Mouse (Mus musculus) gastrocnemius, adult 2 months (tissue): ENCODE data around the gene Usp34. TPM values are rescaled to one million over a fixed set of nuclear protein-coding genes. Genes with fewer than 3 reads are reported as not detected.
"Not testable (repeated sequence)": the region's sequence is repeated elsewhere in the genome, so short reads cannot be mapped to it uniquely, and the experiment has no call there.

Experiments used
- DNase-seq: peaks from one replicate; pipeline ENCODE4 v3.0.0; 2022
- H3K27ac ChIP-seq: fragments of 200-600 bp; 2 replicates; pipeline ENCODE4 v1.8.1; 2022; ENCODE audit warnings: mild to moderate bottlenecking
- H3K4me3 ChIP-seq: fragments of 200-600 bp; 2 replicates; pipeline ENCODE4 v1.8.1; 2022; ENCODE audit warnings: mild to moderate bottlenecking, moderate library complexity
- CTCF ChIP-seq: fragments of 200-600 bp; IDR thresholded peaks from 2 replicates; pipeline ENCODE4 v1.8.1; 2022; ENCODE audit warnings: antibody characterized with exemption, mild to moderate bottlenecking, moderate library complexity
- intact Hi-C: fragments of 180-260 bp; cut with DNase I; formaldehyde crosslinking; loops from one replicate; pipeline ENCODE4 v1.15.1; 2025
- long read RNA-seq, 2 experiments: library from polyadenylated mRNA; stranded (forward); transcript quantifications; one replicate each; pipeline ENCODE4 v2.0.0; 2021
- total RNA-seq, 2 experiments: library from RNA; stranded (reverse); gene quantifications; 2 replicates each; pipeline ENCODE4 v1.2.3; 2021

The Usp34 gene
- total RNA-seq: 10 to 100 TPM; 38.7 to 44.2 TPM
- long read RNA-seq, experiment 1, partial matches to known transcripts: 8 of 12 reads
- long read RNA-seq, experiment 1, other reads (novel, unspliced or antisense): 4 of 12 reads
- long read RNA-seq, experiment 2, partial matches to known transcripts: 9 of 11 reads
- long read RNA-seq, experiment 2, other reads (novel, unspliced or antisense): 2 of 11 reads

GRCm38 (mm10) chr11:23306764-23307565 is at the start of gene Usp34:
Gene Usp34 (plus strand): TSS chr11:23306895.
- no peak for TF ChIP-seq CTCF
- H3K4me3 ChIP-seq: peak within 1 kb of the TSS; percentile 97
- intact Hi-C loops: no loop called here
- DNase-seq: peak; percentile 90
- peak within 1 kb of the TSS; percentile 100 for H3K27ac ChIP-seq

GRCm38 (mm10) chr11:23259073-23259472 is 47.6 kb upstream of the Usp34 start:
- DNase-seq: no peak
- H3K27ac ChIP-seq: no peak overlapping the region
- TF ChIP-seq CTCF: no peak
- no peak overlapping the region for H3K4me3 ChIP-seq
- intact Hi-C loops: loop anchor here (5.0 kb wide), 3 partner anchors 107 to 252 kb away; partner anchors contain the start of gene Fam161a

GRCm38 (mm10) chr11:23259481-23259880 is 47.2 kb upstream of the Usp34 start:
- no peak for DNase-seq
- no peak overlapping the region for H3K4me3 ChIP-seq
- no peak overlapping the region for H3K27ac ChIP-seq
- intact Hi-C loops: loop anchor here (5.0 kb wide), 3 partner anchors 107 to 252 kb away; partner anchors contain the start of gene Fam161a
- no peak for TF ChIP-seq CTCF

GRCm38 (mm10) chr11:23260186-23260585 is 46.5 kb upstream of the Usp34 start:
- no peak for TF ChIP-seq CTCF
- intact Hi-C loops: no loop called here
- DNase-seq: no peak
- H3K4me3 ChIP-seq: no peak overlapping the region
- H3K27ac ChIP-seq: no peak overlapping the region

- Histone ChIP-seq H3K27ac (no peak overlapping the region), H3K4me3 (no peak overlapping the region)
- no peak for DNase-seq
- intact Hi-C loops: no loop called here
- peak; percentile 29; the same call in 1 of the 2 replicates for TF ChIP-seq CTCF
Observed at GRCm38 (mm10) chr11:23261490-23261889, 45.2 kb upstream of the Usp34 start.

- no peak for TF ChIP-seq CTCF
- no peak for DNase-seq
- intact Hi-C loops: no loop called here
- Histone ChIP-seq H3K4me3 (no peak overlapping the region), H3K27ac (no peak overlapping the region)
Observed at GRCm38 (mm10) chr11:23264949-23265348, 41.7 kb upstream of the Usp34 start.

- no peak overlapping the region for H3K4me3 ChIP-seq
- TF ChIP-seq CTCF: peak; percentile 74
- no peak overlapping the region for H3K27ac ChIP-seq
- intact Hi-C loops: loop anchor here (1.0 to 5.0 kb wide), 4 partner anchors 121 to 641 kb away; partner anchors contain the start of gene Fam161a
- DNase-seq: no peak
Observed at GRCm38 (mm10) chr11:23271770-23272724, 34.6 kb upstream of the Usp34 start.

GRCm38 (mm10) chr11:23275780-23276179 is 30.9 kb upstream of the Usp34 start:
- no peak overlapping the region for H3K4me3 ChIP-seq
- no peak for TF ChIP-seq CTCF
- H3K27ac ChIP-seq: no peak overlapping the region
- intact Hi-C loops: no loop called here
- DNase-seq: no peak

- DNase-seq: no peak
- intact Hi-C loops: loop anchor here (10.0 kb wide), 1 partner anchor 70 kb away; no protein-coding TSS in a partner anchor
- TF ChIP-seq CTCF: no peak
- H3K4me3 ChIP-seq: no peak overlapping the region
- H3K27ac ChIP-seq: no peak overlapping the region
Observed at GRCm38 (mm10) chr11:23284469-23284868, 22.2 kb upstream of the Usp34 start.

GRCm38 (mm10) chr11:23288866-23289265 is 17.8 kb upstream of the Usp34 start:
- not testable (repeated sequence) for H3K27ac ChIP-seq, DNase-seq, H3K4me3 ChIP-seq
- intact Hi-C loops: loop anchor here (10.0 kb wide), 1 partner anchor 66 kb away; no protein-coding TSS in a partner anchor

- intact Hi-C loops: no loop called here
- no peak for DNase-seq
- H3K4me3 ChIP-seq: no peak overlapping the region
- no peak overlapping the region for H3K27ac ChIP-seq
- TF ChIP-seq CTCF: no peak
Observed at GRCm38 (mm10) chr11:23297379-23297778, 9.3 kb upstream of the Usp34 start.

GRCm38 (mm10) chr11:23298301-23298700 is 8.4 kb upstream of the Usp34 start:
- H3K4me3 ChIP-seq: no peak overlapping the region
- DNase-seq: no peak
- H3K27ac ChIP-seq: no peak overlapping the region
- intact Hi-C loops: no loop called here
- no peak for TF ChIP-seq CTCF
